Mouse (Mus musculus) lung, adult 18-20 months (tissue): ENCODE data around the gene Ttc23.

ENCODE experiments used
- DNase-seq, 2 experiments: peaks; one replicate each; pipeline ENCODE4 v3.0.0; 2022; ENCODE audit warnings: mixed read lengths in 2 of 2

Gene Ttc23

GRCm38 (mm10) chr7:67754606-67755005 lies 107.4 kb downstream of the Ttc23 start:
- peak in 1 of 2 experiments; percentile 40 for DNase-seq

GRCm38 (mm10) chr7:67755366-67755765 lies 108.2 kb downstream of the Ttc23 start:
- no peak for DNase-seq

- no peak for DNase-seq
Observed at GRCm38 (mm10) chr7:67756636-67757035, 109.4 kb downstream of the Ttc23 start.

GRCm38 (mm10) chr7:67758506-67758857 lies 111.3 kb downstream of the Ttc23 start:
- peak in 1 of 2 experiments; percentile 43 for DNase-seq

GRCm38 (mm10) chr7:67758858-67759628 lies 111.8 kb downstream of the Ttc23 start:
- peak in 1 of 2 experiments; percentile 49 for DNase-seq

GRCm38 (mm10) chr7:67759629-67759995 lies 112.4 kb downstream of the Ttc23 start, which contains the start of gene Synm:
Gene Synm (minus strand): TSS chr7:67759742.
- DNase-seq: peak; percentile 91 to 94

- DNase-seq: no peak
Observed at GRCm38 (mm10) chr7:67763625-67764024, 116.4 kb downstream of the Ttc23 start.

- DNase-seq: peak in 1 of 2 experiments; percentile 29
Observed at GRCm38 (mm10) chr7:67768125-67768524, 120.9 kb downstream of the Ttc23 start.

- DNase-seq: no peak
Observed at GRCm38 (mm10) chr7:67769487-67769886, 122.3 kb downstream of the Ttc23 start.

- DNase-seq: no peak
Observed at GRCm38 (mm10) chr7:67772231-67772630, 125.0 kb downstream of the Ttc23 start.

GRCm38 (mm10) chr7:67775623-67776022 lies 128.4 kb downstream of the Ttc23 start:
- DNase-seq: peak in 1 of 2 experiments; percentile 36

GRCm38 (mm10) chr7:67776636-67777305 lies 129.6 kb downstream of the Ttc23 start:
- no peak for DNase-seq

GRCm38 (mm10) chr7:67787861-67788260 lies 140.7 kb downstream of the Ttc23 start:
- DNase-seq: no peak

- peak; percentile 56 to 61 for DNase-seq
Observed at GRCm38 (mm10) chr7:67788713-67789112, 141.5 kb downstream of the Ttc23 start.

GRCm38 (mm10) chr7:67791256-67791655 lies 144.0 kb downstream of the Ttc23 start:
- no peak for DNase-seq

- DNase-seq: no peak
Observed at GRCm38 (mm10) chr7:67793449-67793848, 146.2 kb downstream of the Ttc23 start.

GRCm38 (mm10) chr7:67797065-67797464 lies 149.9 kb downstream of the Ttc23 start:
- no peak for DNase-seq

GRCm38 (mm10) chr7:67798476-67798875 lies 151.3 kb downstream of the Ttc23 start:
- DNase-seq: no peak

- DNase-seq: no peak
Observed at GRCm38 (mm10) chr7:67800547-67800946, 153.3 kb downstream of the Ttc23 start.

- DNase-seq: no peak
Observed at GRCm38 (mm10) chr7:67801022-67801421, 153.8 kb downstream of the Ttc23 start.

GRCm38 (mm10) chr7:67803015-67803856 lies 156.0 kb downstream of the Ttc23 start:
- DNase-seq: peak; percentile 72 to 82

- no peak for DNase-seq
Observed at GRCm38 (mm10) chr7:67803857-67804215, 156.6 kb downstream of the Ttc23 start.
